Mouse (Mus musculus): ENCODE measurements around the gene Pla1a.

DNA sequence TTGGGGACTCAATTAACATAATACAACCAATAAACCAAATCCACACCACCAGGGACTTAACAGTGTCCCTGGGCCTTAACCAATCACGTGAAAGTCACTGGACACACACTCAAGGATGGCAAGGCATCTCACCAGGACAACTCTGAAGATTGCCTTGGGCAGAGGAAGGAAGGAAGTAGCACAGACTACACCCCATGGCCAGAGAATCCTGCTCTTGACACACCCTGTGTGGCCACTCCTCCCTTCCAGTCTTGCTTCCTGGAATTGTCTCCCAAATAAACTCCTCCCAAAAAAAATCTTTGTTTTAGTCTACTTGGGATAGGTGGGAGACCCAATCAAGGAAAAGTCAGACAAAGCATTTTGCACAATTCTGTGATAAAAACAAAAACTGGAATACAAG lies 12.1 kb upstream of the Pla1a start:
- TF ChIP-seq USF1 (IDR thresholded peaks at IDR 0.05; ENCODE audit: low read depth) (no peak), TCF3 (IDR thresholded peaks at IDR 0.05; ENCODE audit: insufficient read length, low read depth) (no peak)

Measured in myocyte (in vitro differentiated cells).